Mouse (Mus musculus) MEL (cell line): Measurements from ENCODE around the gene Psmc5.

Experiments used
- BHLHE40 ChIP-seq: IDR thresholded peaks from 2 replicates; pipeline ENCODE4 v1.6.1; 2012; ENCODE audit warnings: low read depth, mild to moderate bottlenecking, inconsistent platforms, low read length, improper control_type of control experiment, borderline replicate concordance
- CTCF ChIP-seq, 3 experiments: IDR thresholded peaks in 2 of 3; conservative IDR thresholded peaks in 1 of 3; 2 replicates each; pipeline ENCODE4 v1.5.1; 2011 to 2012; ENCODE audit warnings: low read length in 3 of 3, low read depth in 2 of 3, mild to moderate bottlenecking in 2 of 3, improper control_type of control experiment in 1 of 3, inconsistent platforms in 1 of 3, mixed read lengths in 1 of 3, moderate library complexity in 1 of 3; ENCODE audit not compliant: control insufficient read depth in 1 of 3, insufficient read depth in 1 of 3, poor library complexity in 1 of 3, severe bottlenecking in 1 of 3
- ELF1 ChIP-seq: IDR thresholded peaks from 2 replicates; pipeline ENCODE4 v1.6.1; 2014; ENCODE audit warnings: low read depth, mild to moderate bottlenecking, inconsistent platforms, low read length, improper control_type of control experiment, moderate library complexity
- GATA1 ChIP-seq: IDR thresholded peaks from 2 replicates; pipeline ENCODE4 v1.6.1; 2011; ENCODE audit warnings: low read depth, low read length, improper control_type of control experiment
- MAX ChIP-seq: IDR thresholded peaks from 2 replicates; pipeline ENCODE4 v1.6.1; 2011; ENCODE audit warnings: low read length, improper control_type of control experiment
- RCOR1 ChIP-seq: IDR thresholded peaks from 2 replicates; pipeline ENCODE4 v1.6.1; 2012; ENCODE audit warnings: low read depth, mild to moderate bottlenecking, inconsistent platforms, low read length, improper control_type of control experiment

DNA sequence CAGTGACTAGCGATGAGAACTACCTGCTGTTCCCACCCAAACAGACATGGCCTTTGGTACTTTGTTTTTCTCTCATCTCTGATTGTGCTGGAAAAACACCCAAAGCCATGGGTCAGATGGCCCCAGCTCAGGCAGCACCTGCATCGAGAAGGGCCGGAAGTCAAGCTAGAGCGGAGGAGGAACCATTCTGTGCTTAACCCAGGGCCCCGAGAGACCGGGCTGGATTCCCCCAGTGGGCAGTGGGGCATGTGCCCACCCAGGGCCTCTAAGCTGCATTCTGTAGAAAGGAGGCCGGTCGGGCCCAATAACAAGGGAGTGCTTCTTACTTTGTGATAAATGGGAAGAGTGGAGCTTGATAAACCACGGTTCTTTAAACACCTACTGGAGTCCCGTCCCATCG is 52.2 kb downstream of the Psmc5 start:
- no peak for TF ChIP-seq BHLHE40
- TF ChIP-seq ELF1 = no peak
- no peak for TF ChIP-seq GATA1
- no peak for TF ChIP-seq CTCF (IDR thresholded peaks at IDR 0.05 in 2 of 3, conservative IDR thresholded peaks at IDR 0.05 in 1 of 3; ENCODE audit: control insufficient read depth in 1 of 3, insufficient read depth in 1 of 3, low read depth in 2 of 3, low read length in 3 of 3, poor library complexity in 1 of 3, severe bottlenecking in 1 of 3)
- TF ChIP-seq MAX = no peak
- no peak for TF ChIP-seq RCOR1
